Mouse (Mus musculus): ENCODE results near the gene Nfib. TPM values are rescaled to one million over a fixed set of nuclear protein-coding genes. Genes with fewer than 3 reads are reported as not detected.

Nfib gene
- total and polyA plus RNA-seq, 3 experiments: 0.16 TPM; not detected in 2

DNA sequence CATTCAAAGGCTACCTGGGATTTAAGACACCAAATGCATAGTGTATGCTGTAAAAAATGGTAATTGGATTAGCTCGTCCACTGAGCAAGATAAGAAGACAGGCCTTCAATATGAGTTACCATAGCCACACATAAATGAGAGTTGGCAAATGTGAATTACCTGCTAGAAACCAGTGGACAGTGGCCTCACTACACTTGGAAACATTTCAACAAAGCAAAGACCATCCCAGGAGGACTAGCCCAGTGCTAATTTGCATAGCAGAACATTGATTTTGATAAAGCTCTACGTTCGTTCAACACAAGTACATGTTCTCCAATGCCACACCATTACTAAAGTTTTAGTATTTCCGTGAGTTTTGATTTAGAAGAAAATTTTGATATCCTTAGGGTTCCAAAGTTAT lies 98.3 kb downstream of the Nfib start:
- Histone ChIP-seq H3K36me3 (replicated peaks) (no peaks in the 10 kb centered on the region), H3K4me1 (ENCODE audit: insufficient read depth, low read depth, low read length) (no peaks in the 10 kb centered on the region), H3K27me3 (ENCODE audit: insufficient read depth, low read length) (no peaks in the 10 kb centered on the region), H3K9me3 (replicated peaks) (peaks cover 23% of the 10 kb centered on the region), H3K4me3 (ENCODE audit: low read depth, low read length) (no peak overlapping the region)
- no peak for DNase-seq (ENCODE audit: low spot score)
- no peak for ATAC-seq (ENCODE audit: extremely low read depth, insufficient number of reproducible peaks, low FRiP score, poor library complexity, severe bottlenecking)
- TF ChIP-seq POLR2AphosphoS5 (IDR thresholded peaks at IDR 0.05; ENCODE audit: insufficient replicate concordance, low read depth, low read length) (no peak), TAL1 (conservative IDR thresholded peaks at IDR 0.05; ENCODE audit: low read depth, low read length) (no peak), GATA1 (IDR thresholded peaks at IDR 0.05; ENCODE audit: borderline replicate concordance, low read length) (no peak), CTCF (IDR thresholded peaks at IDR 0.05; ENCODE audit: low read depth, low read length) (no peak)

DNA sequence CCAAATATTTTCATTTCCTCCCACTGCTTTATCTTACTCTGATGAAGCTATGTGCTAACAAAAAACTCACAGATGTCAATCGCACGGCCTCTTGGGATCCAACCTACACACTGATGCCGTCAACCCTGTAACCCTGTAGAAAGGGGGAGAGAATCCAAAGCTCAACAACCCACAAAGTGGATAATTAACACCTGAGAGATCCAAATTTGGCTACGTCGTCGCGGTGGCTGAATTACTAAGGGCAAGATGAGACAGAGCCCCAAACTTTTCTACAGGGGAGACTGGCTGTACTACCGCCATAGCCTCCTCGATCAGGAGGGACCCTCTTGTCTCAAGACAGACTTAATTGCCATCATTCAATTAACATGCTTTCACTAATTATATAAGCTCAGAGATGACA lies 99.2 kb downstream of the Nfib start:
- H3K4me1 ChIP-seq (ENCODE audit: insufficient read depth, low read depth, low read length): no peaks in the 10 kb centered on the region
- no peaks in the 10 kb centered on the region for H3K36me3 ChIP-seq (replicated peaks)
- TF ChIP-seq TAL1 (conservative IDR thresholded peaks at IDR 0.05; ENCODE audit: low read depth, low read length): no peak
- no peak for TF ChIP-seq POLR2AphosphoS5 (IDR thresholded peaks at IDR 0.05; ENCODE audit: insufficient replicate concordance, low read depth, low read length)
- TF ChIP-seq CTCF (IDR thresholded peaks at IDR 0.05; ENCODE audit: low read depth, low read length): no peak
- TF ChIP-seq GATA2 (IDR thresholded peaks at IDR 0.05; ENCODE audit: borderline replicate concordance, low read depth, low read length): no peak
- no peak for TF ChIP-seq GATA1 (IDR thresholded peaks at IDR 0.05; ENCODE audit: borderline replicate concordance, low read length)
- H3K9me3 ChIP-seq (replicated peaks): peaks cover 21% of the 10 kb centered on the region
- ATAC-seq (ENCODE audit: extremely low read depth, insufficient number of reproducible peaks, low FRiP score, poor library complexity, severe bottlenecking): no peak
- H3K4me3 ChIP-seq (ENCODE audit: low read depth, low read length): no peak overlapping the region
- H3K27me3 ChIP-seq (ENCODE audit: insufficient read depth, low read length): no peaks in the 10 kb centered on the region
- DNase-seq (ENCODE audit: low spot score): no peak

DNA sequence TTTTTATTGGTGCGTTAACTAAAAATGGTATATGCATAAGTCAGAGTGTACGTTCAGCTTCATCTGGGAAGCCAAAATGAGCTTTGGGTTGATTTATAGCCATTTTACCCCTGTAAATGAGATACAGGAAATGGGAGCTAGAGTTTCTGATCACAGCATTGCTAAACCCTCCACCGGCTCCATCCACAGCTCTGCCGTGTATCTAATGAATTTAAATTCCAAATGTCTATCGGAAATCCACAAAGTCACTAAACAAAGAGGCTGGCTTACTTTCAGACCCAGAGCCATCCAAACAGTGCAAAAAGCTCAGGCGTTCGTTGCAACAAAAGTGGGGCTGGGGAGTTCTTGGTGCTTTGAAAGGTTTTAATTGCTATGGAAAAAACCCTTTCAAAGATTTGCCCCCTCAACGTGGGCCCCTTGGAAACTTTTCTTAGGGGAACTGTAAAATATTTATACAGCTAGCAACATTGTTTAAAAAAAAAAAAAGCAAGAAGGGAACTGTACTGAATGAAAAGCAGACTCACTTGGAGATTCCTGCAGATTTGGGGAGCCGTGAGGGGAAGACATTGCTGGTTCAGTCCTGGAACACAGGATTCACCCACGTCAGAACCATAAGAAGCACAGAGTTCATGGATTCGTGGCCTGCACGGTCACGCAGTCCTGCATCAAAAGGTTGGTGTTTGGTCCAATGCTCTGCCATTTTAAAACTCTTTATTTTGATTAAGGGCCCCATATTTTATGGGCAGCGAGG lies 100.3 kb downstream of the Nfib start:
- no peak overlapping the region for H3K4me3 ChIP-seq (ENCODE audit: low read depth, low read length)
- H3K4me1 ChIP-seq (ENCODE audit: insufficient read depth, low read depth, low read length): no peaks in the 10 kb centered on the region
- H3K36me3 ChIP-seq (replicated peaks): no peaks in the 10 kb centered on the region
- no peak for ATAC-seq (ENCODE audit: extremely low read depth, insufficient number of reproducible peaks, low FRiP score, poor library complexity, severe bottlenecking)
- H3K9me3 ChIP-seq (replicated peaks): peaks cover 17% of the 10 kb centered on the region
- DNase-seq (ENCODE audit: low spot score): no peak
- no peaks in the 10 kb centered on the region for H3K27me3 ChIP-seq (ENCODE audit: insufficient read depth, low read length)
- no peak for TF ChIP-seq POLR2AphosphoS5 (IDR thresholded peaks at IDR 0.05; ENCODE audit: insufficient replicate concordance, low read depth, low read length)
- no peak for TF ChIP-seq GATA1 (IDR thresholded peaks at IDR 0.05; ENCODE audit: borderline replicate concordance, low read length)
- no peak for TF ChIP-seq CTCF (IDR thresholded peaks at IDR 0.05; ENCODE audit: low read depth, low read length)
- no peak for TF ChIP-seq TAL1 (conservative IDR thresholded peaks at IDR 0.05; ENCODE audit: low read depth, low read length)
- no peak for TF ChIP-seq GATA2 (IDR thresholded peaks at IDR 0.05; ENCODE audit: borderline replicate concordance, low read depth, low read length)

DNA sequence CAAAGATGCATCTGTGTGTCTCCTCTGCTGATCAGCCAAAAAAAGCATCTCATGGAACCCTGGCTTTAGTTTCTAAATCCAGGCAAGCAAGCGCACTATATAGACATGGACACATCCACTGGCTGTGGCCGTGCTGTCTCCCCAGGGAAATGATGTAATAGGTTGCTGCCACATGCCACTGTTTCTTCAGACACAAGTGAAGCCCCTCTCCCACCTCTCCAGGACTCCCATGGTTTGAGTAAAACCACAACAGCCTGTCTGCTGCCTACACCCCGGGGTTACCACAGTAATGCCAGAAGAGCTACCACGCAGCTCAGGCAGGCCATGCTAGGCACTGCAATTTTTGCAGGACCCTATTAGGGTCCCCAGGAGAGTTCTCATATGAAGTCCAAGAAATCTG lies 101.0 kb downstream of the Nfib start:
- TF ChIP-seq GATA2 (IDR thresholded peaks at IDR 0.05; ENCODE audit: borderline replicate concordance, low read depth, low read length): no peak
- no peak for TF ChIP-seq TAL1 (conservative IDR thresholded peaks at IDR 0.05; ENCODE audit: low read depth, low read length)
- no peak for TF ChIP-seq CTCF (IDR thresholded peaks at IDR 0.05; ENCODE audit: low read depth, low read length)
- TF ChIP-seq GATA1 (IDR thresholded peaks at IDR 0.05; ENCODE audit: borderline replicate concordance, low read length): no peak
- TF ChIP-seq POLR2AphosphoS5 (IDR thresholded peaks at IDR 0.05; ENCODE audit: insufficient replicate concordance, low read depth, low read length): no peak
- ATAC-seq (ENCODE audit: extremely low read depth, insufficient number of reproducible peaks, low FRiP score, poor library complexity, severe bottlenecking): no peak
- Histone ChIP-seq H3K36me3 (replicated peaks) (no peaks in the 10 kb centered on the region), H3K4me3 (ENCODE audit: low read depth, low read length) (no peak overlapping the region), H3K9me3 (replicated peaks) (peaks cover 14% of the 10 kb centered on the region), H3K4me1 (ENCODE audit: insufficient read depth, low read depth, low read length) (no peaks in the 10 kb centered on the region), H3K27me3 (ENCODE audit: insufficient read depth, low read length) (no peaks in the 10 kb centered on the region)
- DNase-seq (ENCODE audit: low spot score): no peak

- no peaks in the 10 kb centered on the region for H3K36me3 ChIP-seq (replicated peaks)
- no peak for TF ChIP-seq GATA1 (IDR thresholded peaks at IDR 0.05; ENCODE audit: borderline replicate concordance, low read length)
- no peak for TF ChIP-seq GATA2 (IDR thresholded peaks at IDR 0.05; ENCODE audit: borderline replicate concordance, low read depth, low read length)
- no peak for TF ChIP-seq POLR2AphosphoS5 (IDR thresholded peaks at IDR 0.05; ENCODE audit: insufficient replicate concordance, low read depth, low read length)
- TF ChIP-seq CTCF (IDR thresholded peaks at IDR 0.05; ENCODE audit: low read depth, low read length): no peak
- no peak for TF ChIP-seq TAL1 (conservative IDR thresholded peaks at IDR 0.05; ENCODE audit: low read depth, low read length)
- no peak overlapping the region for H3K4me3 ChIP-seq (ENCODE audit: low read depth, low read length)
- DNase-seq (ENCODE audit: low spot score): no peak
- H3K4me1 ChIP-seq (ENCODE audit: insufficient read depth, low read depth, low read length): no peaks in the 10 kb centered on the region
- peaks cover 8% of the 10 kb centered on the region for H3K9me3 ChIP-seq (replicated peaks)
- no peak for ATAC-seq (ENCODE audit: extremely low read depth, insufficient number of reproducible peaks, low FRiP score, poor library complexity, severe bottlenecking)
- no peaks in the 10 kb centered on the region for H3K27me3 ChIP-seq (ENCODE audit: insufficient read depth, low read length)
These were observed 104.9 kb downstream of the Nfib start for GRCm38 (mm10) chr4:82600636-82601035.

GRCm38 (mm10) chr4:82598436-82598835 lies 107.1 kb downstream of the Nfib start:
- DNase-seq (ENCODE audit: low spot score): no peak
- Histone ChIP-seq H3K4me3 (ENCODE audit: low read depth, low read length) (no peak overlapping the region), H3K9me3 (replicated peaks) (peaks cover 2% of the 10 kb centered on the region), H3K27me3 (ENCODE audit: insufficient read depth, low read length) (no peaks in the 10 kb centered on the region), H3K4me1 (ENCODE audit: insufficient read depth, low read depth, low read length) (no peaks in the 10 kb centered on the region), H3K36me3 (replicated peaks) (no peaks in the 10 kb centered on the region)
- TF ChIP-seq GATA2 (IDR thresholded peaks at IDR 0.05; ENCODE audit: borderline replicate concordance, low read depth, low read length) (no peak), CTCF (IDR thresholded peaks at IDR 0.05; ENCODE audit: low read depth, low read length) (no peak), POLR2AphosphoS5 (IDR thresholded peaks at IDR 0.05; ENCODE audit: insufficient replicate concordance, low read depth, low read length) (no peak), TAL1 (conservative IDR thresholded peaks at IDR 0.05; ENCODE audit: low read depth, low read length) (no peak), GATA1 (IDR thresholded peaks at IDR 0.05; ENCODE audit: borderline replicate concordance, low read length) (no peak)
- no peak for ATAC-seq (ENCODE audit: extremely low read depth, insufficient number of reproducible peaks, low FRiP score, poor library complexity, severe bottlenecking)

Measured in G1E (cell line).